Mouse (Mus musculus) ES-E14 (cell line): ENCODE data around the gene Bloc1s3. TPM values are rescaled to one million over a fixed set of nuclear protein-coding genes. Genes with fewer than 3 reads are reported as not detected.

ENCODE experiments used
- DNase-seq: peaks from one replicate; pipeline ENCODE4 v3.0.0-alpha.2; 2013; ENCODE audit warnings: low read depth, low spot score
- H3K27ac ChIP-seq: 2 replicates; pipeline ENCODE4 v1.5.1; 2012; ENCODE audit warnings: low read depth, mild to moderate bottlenecking, low read length, moderate library complexity, mixed read lengths; ENCODE audit not compliant: poor library complexity, insufficient read depth, severe bottlenecking
- H3K36me3 ChIP-seq: 2 replicates; pipeline ENCODE4 v1.6.1; 2012; ENCODE audit warnings: mild to moderate bottlenecking, low read length, moderate library complexity, mixed read lengths; ENCODE audit not compliant: control insufficient read depth, poor library complexity, insufficient read depth, severe bottlenecking
- H3K4me1 ChIP-seq, 2 experiments: fragments of 150-350 bp in 1 of 2; sonication (generic) in 1 of 2; 2 replicates each; pipeline ENCODE4 v1.6.1; 2012; ENCODE audit warnings: low read length in 2 of 2, mild to moderate bottlenecking in 1 of 2, mixed read lengths in 1 of 2; ENCODE audit not compliant: control insufficient read depth in 2 of 2, insufficient read depth in 2 of 2, poor library complexity in 1 of 2
- H3K4me3 ChIP-seq, 2 experiments: fragments of 150-350 bp in 1 of 2; sonication (generic) in 1 of 2; 2 replicates each; pipeline ENCODE4 v1.5.1; 2012; ENCODE audit warnings: low read length in 2 of 2, low read depth in 1 of 2, mild to moderate bottlenecking in 1 of 2, mixed read lengths in 1 of 2; ENCODE audit not compliant: insufficient read depth in 1 of 2, poor library complexity in 1 of 2, severe bottlenecking in 1 of 2
- H3K9ac ChIP-seq: 2 replicates; pipeline ENCODE4 v1.6.1; 2012; ENCODE audit warnings: low read depth, mild to moderate bottlenecking, low read length, mixed read lengths; ENCODE audit not compliant: poor library complexity, insufficient read depth, severe bottlenecking
- H3K9me3 ChIP-seq: fragments of 150-350 bp; sonication (generic); 2 replicates; pipeline ENCODE4 v1.6.1; 2012; ENCODE audit warnings: low read depth, mild to moderate bottlenecking, low read length; ENCODE audit not compliant: control insufficient read depth, insufficient read depth
- CHD2 ChIP-seq: IDR thresholded peaks from 2 replicates; pipeline ENCODE4 v1.6.1; 2014; ENCODE audit warnings: mild to moderate bottlenecking, low read depth, low read length, inconsistent platforms
- HCFC1 ChIP-seq: IDR thresholded peaks from 2 replicates; pipeline ENCODE4 v1.6.1; 2012; ENCODE audit warnings: low read length, inconsistent platforms, borderline replicate concordance; ENCODE audit not compliant: insufficient read depth
- MAFK ChIP-seq: IDR thresholded peaks from 2 replicates; pipeline ENCODE4 v1.6.1; 2014; ENCODE audit warnings: mild to moderate bottlenecking, low read depth, low read length, inconsistent platforms; ENCODE audit not compliant: insufficient read depth
- ZC3H11A ChIP-seq: IDR thresholded peaks from 2 replicates; pipeline ENCODE4 v1.6.1; 2012; ENCODE audit warnings: low read depth, mild to moderate bottlenecking, inconsistent platforms, low read length, borderline replicate concordance
- ZNF384 ChIP-seq: IDR thresholded peaks from 2 replicates; pipeline ENCODE4 v1.6.1; 2012; ENCODE audit warnings: low read depth, low read length, inconsistent platforms
- in situ Hi-C, 2 experiments: fragments of 600-800 bp; cut with MboI; formaldehyde crosslinking; loops; one replicate each; pipeline ENCODE4 v1.15.1; 2025; ENCODE audit warnings: low sequenced_read_pairs in 2 of 2, inconsistent platforms in 1 of 2; ENCODE audit not compliant: unreplicated experiment in 2 of 2
- total RNA-seq: library from RNA; depleted of rRNA; stranded (reverse); fragments of 300-350 nt; gene quantifications from 2 replicates; pipeline ENCODE4 v1.2.3, GENCODE M21; 2012

Bloc1s3 gene
- total RNA-seq, 1 experiment = 3.1 TPM

DNA sequence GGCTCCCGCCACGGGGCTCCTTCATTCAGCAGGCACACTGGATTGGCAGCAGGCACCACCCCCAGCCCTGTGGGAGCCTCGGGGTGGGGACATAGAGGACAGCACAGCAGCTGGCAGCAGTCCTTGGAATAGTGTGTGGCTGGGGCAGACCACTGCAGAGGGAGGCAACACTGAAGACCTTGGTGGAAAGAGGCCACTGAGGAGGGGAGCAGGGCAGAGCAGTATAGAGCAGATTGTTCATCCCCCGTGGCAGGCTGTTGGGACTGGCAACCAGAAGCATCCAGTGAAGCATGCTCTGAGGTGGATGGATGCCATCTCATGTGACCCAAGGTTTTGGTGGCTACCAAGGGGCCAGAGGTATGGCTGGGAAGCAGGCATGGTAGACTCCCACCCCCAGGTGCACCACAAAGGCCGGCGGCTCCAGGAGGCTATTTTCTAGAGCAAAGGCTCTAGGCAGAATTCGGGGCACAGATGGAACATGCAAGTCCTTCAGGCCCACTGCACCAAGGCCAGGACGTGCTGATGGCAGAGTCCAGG, 34.1 kb upstream of the Bloc1s3 start:
- Histone ChIP-seq H3K4me3 (no peak overlapping the region), H3K36me3 (peaks cover 23% of the 10 kb centered on the region; the same call in 1 of the 2 replicates), H3K4me1 (no peaks in the 10 kb centered on the region), H3K9me3 (peaks cover 20% of the 10 kb centered on the region), H3K9ac (no peak overlapping the region), H3K27ac (no peak overlapping the region; the same call in 1 of the 2 replicates)
- TF ChIP-seq CHD2 (no peak), ZC3H11A (no peak), HCFC1 (no peak)
- in situ Hi-C loops = no loop called here
- no peak for DNase-seq

DNA sequence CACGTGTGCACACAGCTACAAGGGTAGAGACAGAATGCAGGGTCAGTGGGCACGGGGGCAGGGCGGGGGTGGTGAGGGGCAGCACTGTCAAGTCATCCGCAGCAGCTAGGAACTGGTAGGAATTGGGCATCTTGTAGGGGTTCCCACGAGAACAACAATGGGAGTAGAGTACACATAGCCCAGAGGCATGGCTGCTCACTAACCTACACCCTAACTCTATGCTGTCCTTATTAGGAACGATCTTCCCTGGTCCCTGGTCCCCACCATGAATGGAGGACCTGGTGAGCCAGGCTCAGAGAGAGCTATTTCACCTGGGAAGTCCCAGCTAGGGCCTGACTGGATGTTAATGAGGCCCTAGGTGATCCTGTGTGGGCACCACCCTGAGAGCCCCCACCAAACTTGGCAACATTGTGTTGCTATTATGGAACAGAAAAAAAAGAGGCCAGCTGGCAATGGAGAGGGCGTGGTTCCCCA, 33.6 kb upstream of the Bloc1s3 start:
- Histone ChIP-seq H3K27ac (no peak overlapping the region; the same call in 1 of the 2 replicates), H3K9me3 (peaks cover 20% of the 10 kb centered on the region), H3K9ac (no peak overlapping the region), H3K4me1 (no peaks in the 10 kb centered on the region), H3K4me3 (no peak overlapping the region), H3K36me3 (peaks cover 24% of the 10 kb centered on the region; the same call in 1 of the 2 replicates)
- in situ Hi-C loops = no loop called here
- DNase-seq = no peak
- TF ChIP-seq ZNF384 = no peak
- TF ChIP-seq HCFC1 = no peak
- no peak for TF ChIP-seq MAFK
- TF ChIP-seq CHD2 = no peak
- no peak for TF ChIP-seq ZC3H11A

DNA sequence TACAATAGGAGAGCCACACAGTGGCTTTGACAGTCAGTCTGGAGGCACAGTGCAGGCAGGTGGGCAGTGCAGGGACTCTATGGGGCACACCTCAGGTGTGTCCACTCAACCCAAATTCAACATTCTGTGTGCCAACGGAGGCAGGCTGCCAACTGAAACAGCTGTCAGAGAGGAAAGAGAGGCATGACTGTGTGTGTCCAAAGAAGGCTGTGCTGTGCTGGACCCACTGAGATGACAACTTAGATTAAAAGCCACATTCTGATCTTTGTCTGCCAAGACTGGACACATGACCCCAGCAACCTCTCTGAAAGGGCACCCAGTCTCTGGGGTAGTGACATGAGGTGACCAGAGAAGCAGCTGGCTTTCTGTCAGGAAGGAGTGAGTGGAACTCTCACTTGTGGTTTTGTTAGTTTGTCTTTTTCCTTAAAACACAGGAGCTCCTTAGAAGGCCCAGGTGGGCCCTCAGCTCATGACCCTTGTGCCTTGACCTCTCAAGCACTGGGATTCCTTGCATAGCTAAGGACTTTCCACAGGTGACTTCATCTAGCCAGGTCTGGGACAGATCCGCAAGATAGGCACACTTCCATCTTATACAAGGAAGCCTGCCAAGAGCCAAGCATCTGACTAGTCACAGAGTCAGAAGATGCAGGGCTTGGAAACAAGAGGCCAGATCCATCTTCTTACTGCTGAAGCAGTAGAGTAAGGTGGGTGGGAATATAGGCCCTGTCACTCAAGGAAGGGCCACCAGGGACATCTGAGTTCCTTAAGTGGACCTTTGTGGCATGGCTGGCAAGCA, 32.8 kb upstream of the Bloc1s3 start:
- H3K4me3 ChIP-seq = no peak overlapping the region
- in situ Hi-C loops = no loop called here
- TF ChIP-seq CHD2 = no peak
- no peak for TF ChIP-seq HCFC1
- no peak for TF ChIP-seq MAFK
- no peak for TF ChIP-seq ZC3H11A
- TF ChIP-seq ZNF384 = no peak
- H3K36me3 ChIP-seq = peaks cover 23% of the 10 kb centered on the region; the same call in 1 of the 2 replicates
- H3K9ac ChIP-seq = no peak overlapping the region
- H3K4me1 ChIP-seq = no peaks in the 10 kb centered on the region
- peaks cover 20% of the 10 kb centered on the region for H3K9me3 ChIP-seq
- DNase-seq = no peak
- H3K27ac ChIP-seq = no peak overlapping the region

DNA sequence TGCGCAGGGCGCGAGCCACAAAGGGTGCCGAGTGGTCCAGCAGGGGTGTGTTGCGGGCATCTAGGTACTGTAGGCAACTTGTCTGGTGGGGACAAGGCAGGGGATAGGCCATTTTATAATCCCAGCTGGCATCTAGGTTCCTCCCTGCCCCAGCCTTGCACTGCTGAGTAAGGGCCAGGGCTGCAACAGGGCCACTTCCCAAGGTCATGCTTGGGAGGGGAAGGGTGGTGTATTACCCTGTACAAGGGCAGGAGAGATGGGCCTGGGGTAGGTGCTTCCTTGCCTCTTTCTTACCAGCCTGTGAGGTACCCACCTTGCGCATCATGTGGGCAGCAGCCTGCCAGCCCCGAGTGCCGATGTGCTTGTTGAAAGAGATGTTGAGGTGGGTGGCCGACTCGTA, 26.5 kb upstream of the Bloc1s3 start:
- in situ Hi-C loops = no loop called here
- H3K36me3 ChIP-seq = peaks cover 31% of the 10 kb centered on the region
- H3K9ac ChIP-seq = no peak overlapping the region
- H3K4me1 ChIP-seq = peaks cover 2 to 6% of the 10 kb centered on the region in 2 experiments; a peak in 2 of 4 replicates
- peaks cover 5% of the 10 kb centered on the region for H3K9me3 ChIP-seq
- no peak overlapping the region for H3K27ac ChIP-seq
- TF ChIP-seq ZC3H11A (no peak), MAFK (no peak), CHD2 (no peak), ZNF384 (no peak), HCFC1 (no peak)
- H3K4me3 ChIP-seq = no peak overlapping the region
- no peak for DNase-seq
